Mouse (Mus musculus) kidney, postnatal 0 days (tissue): ENCODE measurements around the gene Vsx2. TPM values are rescaled to one million over a fixed set of nuclear protein-coding genes. Genes with fewer than 3 reads are reported as not detected.
"Not testable (repeated sequence)": the region's sequence is repeated elsewhere in the genome, so short reads cannot be mapped to it uniquely, and the experiment has no call there.

Experiments used
- ATAC-seq: fragments of 200-750 bp; cut with Nextera tagmentation; replicated peaks from 2 replicates; pipeline ENCODE4 v1.8.0; 2017; ENCODE audit warnings: low read depth, moderate number of reproducible peaks, moderate TSS enrichment, moderate library complexity; ENCODE audit not compliant: low FRiP score
- DNase-seq: peaks from one replicate; pipeline ENCODE4 v3.0.0-alpha.2; 2016; ENCODE audit warnings: low spot score
- H3K27ac ChIP-seq: fragments of 300-500 bp; sonication (generic); 2 replicates; pipeline ENCODE4 v1.5.1; 2014; ENCODE audit warnings: mild to moderate bottlenecking
- H3K27me3 ChIP-seq: fragments of 300-500 bp; sonication (generic); 2 replicates; pipeline ENCODE4 v1.6.1; 2014; ENCODE audit warnings: low read length, mixed read lengths; ENCODE audit not compliant: insufficient read depth
- H3K36me3 ChIP-seq: fragments of 300-500 bp; sonication (generic); 2 replicates; pipeline ENCODE4 v1.6.1; 2014; ENCODE audit warnings: low read length, mixed read lengths; ENCODE audit not compliant: insufficient read depth
- H3K4me1 ChIP-seq: fragments of 300-500 bp; sonication (generic); replicated peaks from 2 replicates; pipeline ENCODE4 v1.6.1; 2014; ENCODE audit warnings: antibody characterized with exemption, low read length, mixed read lengths; ENCODE audit not compliant: insufficient read depth
- H3K4me2 ChIP-seq: fragments of 300-500 bp; sonication (generic); 2 replicates; pipeline ENCODE4 v1.6.1; 2014; ENCODE audit warnings: mild to moderate bottlenecking, low read length, moderate library complexity, mixed read lengths
- H3K4me3 ChIP-seq: fragments of 300-500 bp; sonication (generic); replicated peaks from 2 replicates; pipeline ENCODE4 v1.5.1; 2014; ENCODE audit warnings: low read depth, low read length
- H3K9ac ChIP-seq: fragments of 300-500 bp; sonication (generic); 2 replicates; pipeline ENCODE4 v1.6.1; 2014; ENCODE audit warnings: low read depth, low read length
- H3K9me3 ChIP-seq: fragments of 300-500 bp; sonication (generic); replicated peaks from 2 replicates; pipeline ENCODE4 v1.6.1; 2016; ENCODE audit warnings: low read length, inconsistent platforms, mixed read lengths
- CTCF ChIP-seq: IDR thresholded peaks from 2 replicates; pipeline ENCODE4 v1.5.1; 2016; ENCODE audit warnings: antibody characterized with exemption, low read depth, mild to moderate bottlenecking, moderate library complexity
- WGBS: fragments of 180-500 bp; shearing (Covaris S2); extraction: QIAGEN DNeasy Blood & Tissue Kit; methylation state at CpG from one replicate; pipeline ENCODE4 v1.1.7; 2014; 5-methylcytosine and 5-hydroxymethylcytosine counted together
- polyA plus RNA-seq: library from polyadenylated mRNA; unstranded; fragments of >200 nt; fragmentation: Nextera tagmentation; extraction: Ambion mirVana; gene quantifications from 2 replicates; pipeline ENCODE4 v1.2.1, GENCODE M21; 2015

The Vsx2 gene
- polyA plus RNA-seq, 1 experiment from 2014 or later, result not detected

DNA sequence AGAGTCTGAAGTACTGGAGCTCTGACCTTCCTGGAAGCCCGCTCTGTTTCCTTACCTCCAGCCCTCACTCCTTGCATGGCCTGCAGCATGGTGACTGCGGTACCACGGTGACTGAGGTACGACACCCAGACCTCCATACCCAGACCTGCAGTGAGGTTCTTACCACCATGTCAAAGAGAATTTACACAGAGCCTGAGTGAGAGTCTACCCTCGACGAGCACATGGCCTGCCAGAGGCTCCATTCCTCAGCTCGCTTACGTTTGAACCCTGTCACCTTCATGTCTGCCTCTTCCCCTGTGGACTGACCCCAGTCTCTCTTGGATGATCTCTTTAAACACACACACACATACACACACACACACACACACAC lies 36.7 kb upstream of the Vsx2 start:
- no peaks in the 10 kb centered on the region for H3K4me1 ChIP-seq
- no peak overlapping the region for H3K9ac ChIP-seq
- H3K4me2 ChIP-seq, result no peak overlapping the region
- H3K36me3 ChIP-seq, result no peaks in the 10 kb centered on the region; the same call in 1 of the 2 replicates
- DNase-seq (no peak), ATAC-seq (no peak)
- no peak for TF ChIP-seq CTCF
- no peak overlapping the region for H3K27ac ChIP-seq
- no peaks in the 10 kb centered on the region for H3K9me3 ChIP-seq
- 70% methylated on average over 8 of the region's 8 CpGs for WGBS
- no peaks in the 10 kb centered on the region for H3K27me3 ChIP-seq
- no peak overlapping the region for H3K4me3 ChIP-seq

DNA sequence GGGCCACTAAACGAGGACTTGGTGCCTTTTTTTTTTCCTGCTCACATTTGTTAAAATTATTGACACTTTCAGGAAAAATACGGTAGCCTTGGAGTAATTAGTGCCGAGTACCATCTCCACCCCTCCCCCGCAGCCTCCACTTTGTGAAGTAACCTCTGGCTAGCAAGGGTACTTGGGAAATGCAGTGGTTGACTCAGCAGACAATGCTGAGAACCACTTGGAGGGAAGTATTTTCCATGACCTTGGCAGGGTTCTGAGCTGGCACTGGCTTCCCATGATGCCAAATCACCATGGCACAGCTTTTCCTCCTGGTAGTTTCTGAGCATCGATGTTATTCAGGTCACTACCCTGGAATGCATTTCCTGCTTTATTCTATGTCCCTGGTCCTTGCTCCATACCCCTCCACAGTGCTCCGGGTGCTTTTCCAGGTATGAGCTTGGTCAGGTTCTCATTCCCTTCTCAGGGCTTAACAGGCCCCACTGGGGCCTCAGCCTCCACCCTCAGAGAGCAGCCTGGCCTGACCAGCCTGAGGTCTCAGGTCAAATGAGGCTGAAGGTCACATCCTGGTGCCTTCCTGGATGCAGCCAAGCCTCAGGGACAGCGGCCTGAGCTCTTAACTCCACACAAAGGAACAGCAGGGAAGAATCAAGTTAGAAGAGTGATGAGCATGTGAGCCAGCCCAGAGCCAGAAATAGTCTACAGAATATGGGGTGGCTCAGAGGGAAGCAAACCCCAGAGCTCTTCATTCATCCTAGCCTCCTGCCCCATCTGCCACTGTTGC lies 35.7 kb upstream of the Vsx2 start:
- DNase-seq (no peak), ATAC-seq (no peak)
- Histone ChIP-seq H3K27me3 (no peaks in the 10 kb centered on the region), H3K36me3 (no peaks in the 10 kb centered on the region; the same call in 1 of the 2 replicates), H3K4me1 (no peaks in the 10 kb centered on the region), H3K4me2 (no peak overlapping the region), H3K4me3 (no peak overlapping the region), H3K9ac (no peak overlapping the region), H3K27ac (no peak overlapping the region), H3K9me3 (no peaks in the 10 kb centered on the region)
- whole genome bisulfite sequencing, result 73% methylated on average over 7 of the region's 7 CpGs
- no peak for TF ChIP-seq CTCF

DNA sequence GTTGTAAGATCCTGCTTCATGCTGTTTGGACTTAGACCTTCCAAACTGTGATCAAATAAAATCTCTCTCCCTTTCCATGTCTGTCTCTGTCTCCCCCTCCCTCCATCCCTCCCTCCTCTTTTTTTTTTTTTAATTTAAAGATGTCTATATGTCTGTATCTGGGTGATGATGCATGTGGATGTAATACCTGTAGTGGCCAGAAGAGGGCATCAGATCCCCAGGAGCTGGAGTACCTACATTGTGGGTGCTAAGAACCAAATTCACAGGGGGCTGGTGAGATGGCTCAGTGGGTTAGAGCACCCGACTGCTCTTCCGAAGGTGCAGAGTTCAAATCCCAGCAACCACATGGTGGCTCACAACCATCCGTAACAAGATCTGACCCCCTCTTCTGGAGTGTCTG lies 30.0 kb upstream of the Vsx2 start:
- H3K4me2 ChIP-seq, H3K4me3 ChIP-seq, H3K27me3 ChIP-seq, H3K36me3 ChIP-seq, H3K9me3 ChIP-seq, DNase-seq, ATAC-seq, H3K4me1 ChIP-seq, H3K27ac ChIP-seq, H3K9ac ChIP-seq: not testable (repeated sequence)
- TF ChIP-seq CTCF, result peak; percentile 61
- WGBS, result 98% methylated on average over 3 of the region's 3 CpGs

DNA sequence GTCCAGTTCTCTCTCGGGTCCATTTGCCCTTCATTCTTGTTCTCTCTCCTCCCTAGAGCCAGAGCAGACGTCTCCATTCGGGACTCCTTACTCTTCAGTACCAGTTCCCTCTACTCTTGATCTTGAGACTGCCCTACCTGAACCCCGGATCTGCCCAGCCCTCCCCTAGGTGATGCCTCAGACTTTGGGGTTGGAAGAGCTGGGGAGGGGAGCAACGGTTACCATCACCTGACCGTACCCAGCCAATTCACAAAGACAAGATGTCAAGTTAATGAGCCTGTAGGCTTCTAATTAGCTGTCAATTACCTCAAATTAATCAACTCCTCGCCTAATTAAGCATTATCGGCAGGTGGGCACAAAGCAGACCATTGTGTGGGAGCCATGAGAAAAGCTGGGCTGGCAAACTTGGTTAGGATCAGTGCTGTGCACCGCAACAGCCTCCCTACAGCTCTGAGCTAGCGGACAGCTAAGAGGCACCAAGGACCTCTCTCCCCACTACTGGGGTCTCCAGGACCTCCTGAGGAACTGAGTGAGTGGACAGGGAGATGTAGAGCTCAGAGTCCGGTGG lies 28.1 kb upstream of the Vsx2 start:
- ATAC-seq (no peak), DNase-seq (no peak)
- no peak overlapping the region for H3K27ac ChIP-seq
- H3K9me3 ChIP-seq, result no peaks in the 10 kb centered on the region
- no peak overlapping the region for H3K9ac ChIP-seq
- no peak overlapping the region for H3K4me2 ChIP-seq
- no peaks in the 10 kb centered on the region for H3K27me3 ChIP-seq
- WGBS, result 71% methylated on average over 11 of the region's 11 CpGs
- H3K4me1 ChIP-seq, result no peaks in the 10 kb centered on the region
- no peak for TF ChIP-seq CTCF
- H3K36me3 ChIP-seq, result no peaks in the 10 kb centered on the region
- no peak overlapping the region for H3K4me3 ChIP-seq

DNA sequence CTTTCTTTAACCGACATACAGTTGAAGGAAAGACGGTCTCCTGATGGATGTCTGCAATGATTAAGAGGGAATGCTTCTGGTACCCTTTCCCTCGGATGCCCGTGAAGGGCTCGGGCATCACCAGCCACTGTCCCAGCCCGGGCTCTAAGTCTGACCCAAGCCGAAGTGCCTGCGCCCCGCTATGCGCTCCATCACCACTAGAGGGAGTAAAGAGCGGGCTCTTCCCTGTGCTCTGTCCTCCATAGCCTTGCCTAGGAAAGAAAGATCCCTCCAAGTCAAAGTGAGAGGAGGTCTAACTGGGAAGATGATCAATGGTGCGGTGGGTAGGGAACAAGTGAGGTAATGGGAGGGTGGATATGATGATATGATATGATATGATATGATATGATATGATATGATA lies 23.5 kb upstream of the Vsx2 start:
- 3% methylated on average over 12 of the region's 12 CpGs for WGBS
- H3K4me3 ChIP-seq, result no peak overlapping the region
- no peaks in the 10 kb centered on the region for H3K4me1 ChIP-seq
- no peak overlapping the region for H3K9ac ChIP-seq
- peak; percentile 90 for TF ChIP-seq CTCF
- H3K27ac ChIP-seq, result no peak overlapping the region
- no peaks in the 10 kb centered on the region for H3K9me3 ChIP-seq
- ATAC-seq (peak; percentile 70; the same call in 1 of the 2 replicates), DNase-seq (peak; percentile 83)
- H3K4me2 ChIP-seq, result no peak overlapping the region
- no peaks in the 10 kb centered on the region for H3K36me3 ChIP-seq
- H3K27me3 ChIP-seq, result no peaks in the 10 kb centered on the region

DNA sequence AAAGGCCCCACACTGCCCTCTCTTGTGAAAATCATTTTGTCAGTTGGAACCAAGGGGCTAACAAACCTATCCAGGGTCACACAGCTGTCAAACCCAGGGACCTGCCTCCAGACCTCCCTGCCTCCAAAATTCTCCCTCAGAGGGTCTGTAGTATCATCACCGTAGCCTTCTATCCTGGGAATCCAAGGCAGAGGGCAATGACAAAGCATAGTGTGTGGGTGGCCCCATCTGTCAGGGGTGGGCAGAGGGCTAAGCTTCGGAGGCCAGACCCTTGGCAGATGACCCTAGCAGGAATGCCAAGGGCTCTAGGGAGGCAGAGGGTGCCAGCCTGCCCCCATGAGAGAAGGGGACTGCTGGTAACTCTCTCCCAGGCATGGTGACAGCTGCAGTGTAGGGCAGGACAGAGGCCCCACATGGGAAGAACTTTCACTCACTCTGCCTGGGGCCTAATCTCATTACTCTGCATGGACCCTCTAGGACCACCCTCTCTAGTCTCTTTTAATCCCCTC lies 22.9 kb upstream of the Vsx2 start:
- DNase-seq, result no peak
- Histone ChIP-seq H3K27ac (no peak overlapping the region), H3K36me3 (no peaks in the 10 kb centered on the region), H3K4me2 (no peak overlapping the region), H3K4me3 (no peak overlapping the region), H3K4me1 (no peaks in the 10 kb centered on the region), H3K9me3 (no peaks in the 10 kb centered on the region), H3K27me3 (no peaks in the 10 kb centered on the region), H3K9ac (no peak overlapping the region)
- ATAC-seq, result no peak
- TF ChIP-seq CTCF, result no peak
- 78% methylated on average over 2 of the region's 2 CpGs for WGBS
